Mouse (Mus musculus) MEL (cell line): ENCODE data around the gene Nfia.

ENCODE experiments used
- CHD2 ChIP-seq: IDR thresholded peaks from 2 replicates; pipeline ENCODE4 v1.6.1; 2011; ENCODE audit warnings: low read length, improper control_type of control experiment
- CTCF ChIP-seq, 3 experiments: IDR thresholded peaks in 2 of 3; conservative IDR thresholded peaks in 1 of 3; 2 replicates each; pipeline ENCODE4 v1.5.1; 2011 to 2012; ENCODE audit warnings: low read length in 3 of 3, low read depth in 2 of 3, mild to moderate bottlenecking in 2 of 3, improper control_type of control experiment in 1 of 3, inconsistent platforms in 1 of 3, mixed read lengths in 1 of 3, moderate library complexity in 1 of 3; ENCODE audit not compliant: control insufficient read depth in 1 of 3, insufficient read depth in 1 of 3, poor library complexity in 1 of 3, severe bottlenecking in 1 of 3
- MAFK ChIP-seq: IDR thresholded peaks from 2 replicates; pipeline ENCODE4 v1.6.1; 2011; ENCODE audit warnings: low read depth, mild to moderate bottlenecking, low read length, improper control_type of control experiment, borderline replicate concordance
- MAX ChIP-seq: IDR thresholded peaks from 2 replicates; pipeline ENCODE4 v1.6.1; 2011; ENCODE audit warnings: low read length, improper control_type of control experiment
- POLR2AphosphoS2 ChIP-seq: IDR thresholded peaks from 2 replicates; pipeline ENCODE4 v1.6.1; 2011; ENCODE audit warnings: low read length, improper control_type of control experiment
- UBTF ChIP-seq: IDR thresholded peaks from 2 replicates; pipeline ENCODE4 v1.6.1; 2012; ENCODE audit warnings: low read depth, mild to moderate bottlenecking, inconsistent platforms, low read length, improper control_type of control experiment, moderate library complexity, borderline replicate concordance; ENCODE audit not compliant: insufficient read depth
- ZKSCAN1 ChIP-seq: IDR thresholded peaks from 2 replicates; pipeline ENCODE4 v1.6.1; 2012; ENCODE audit warnings: low read depth, mild to moderate bottlenecking, inconsistent platforms, low read length, improper control_type of control experiment, moderate library complexity
- ZNF384 ChIP-seq: IDR thresholded peaks from 2 replicates; pipeline ENCODE4 v1.6.1; 2012; ENCODE audit warnings: low read depth, mild to moderate bottlenecking, inconsistent platforms, low read length, improper control_type of control experiment

GRCm38 (mm10) chr4:97944309-97944708 lies 171.8 kb downstream of the Nfia start:
- TF ChIP-seq CTCF (IDR thresholded peaks at IDR 0.05 in 2 of 3, conservative IDR thresholded peaks at IDR 0.05 in 1 of 3; ENCODE audit: control insufficient read depth in 1 of 3, insufficient read depth in 1 of 3, low read depth in 2 of 3, low read length in 3 of 3, poor library complexity in 1 of 3, severe bottlenecking in 1 of 3) = no peak
- TF ChIP-seq MAFK = no peak
- TF ChIP-seq ZNF384 = no peak
- TF ChIP-seq CHD2 = no peak
- TF ChIP-seq POLR2AphosphoS2 = no peak
- no peak for TF ChIP-seq ZKSCAN1
- no peak for TF ChIP-seq UBTF
- no peak for TF ChIP-seq MAX
